Mouse (Mus musculus) lung, embryonic 15.5 days (tissue): Measurements from ENCODE around the gene Anp32a. TPM values are rescaled to one million over a fixed set of nuclear protein-coding genes. Genes with fewer than 3 reads are reported as not detected.

Experiments used
- ATAC-seq: fragments of 200-750 bp; cut with Nextera tagmentation; 2 replicates; pipeline ENCODE4 v1.8.0; 2017; ENCODE audit warnings: moderate number of reproducible peaks, borderline replicate concordance; ENCODE audit not compliant: low FRiP score, low TSS enrichment; ENCODE audit errors: extremely low read depth
- H3K27ac ChIP-seq: fragments of 300-500 bp; sonication (generic); 2 replicates; pipeline ENCODE4 v1.5.1; 2015; ENCODE audit warnings: moderate library complexity, mild to moderate bottlenecking, inconsistent platforms
- H3K27me3 ChIP-seq: fragments of 300-500 bp; sonication (generic); 2 replicates; pipeline ENCODE4 v1.6.1; 2015; ENCODE audit warnings: inconsistent platforms
- H3K36me3 ChIP-seq: fragments of 300-500 bp; sonication (generic); 2 replicates; pipeline ENCODE4 v1.6.1; 2015; ENCODE audit warnings: inconsistent platforms
- H3K4me1 ChIP-seq: fragments of 300-500 bp; sonication (generic); 2 replicates; pipeline ENCODE4 v1.6.1; 2015; ENCODE audit warnings: inconsistent platforms
- H3K4me2 ChIP-seq: fragments of 300-500 bp; sonication (generic); 2 replicates; pipeline ENCODE4 v1.6.1; 2015; ENCODE audit warnings: inconsistent platforms, mild to moderate bottlenecking, moderate library complexity
- H3K4me3 ChIP-seq: fragments of 300-500 bp; sonication (generic); 2 replicates; pipeline ENCODE4 v1.5.1; 2015; ENCODE audit warnings: mild to moderate bottlenecking, inconsistent platforms
- H3K9ac ChIP-seq: fragments of 300-500 bp; sonication (generic); 2 replicates; pipeline ENCODE4 v1.6.1; 2015; ENCODE audit warnings: inconsistent platforms
- H3K9me3 ChIP-seq: fragments of 300-500 bp; sonication (generic); 2 replicates; pipeline ENCODE4 v1.6.1; 2016; ENCODE audit warnings: inconsistent platforms
- WGBS: fragments of 180-500 bp; shearing (Covaris S2); methylation state at CpG from one replicate; pipeline ENCODE4 v1.1.7; 2015; 5-methylcytosine and 5-hydroxymethylcytosine counted together
- polyA plus RNA-seq: library from polyadenylated mRNA; unstranded; fragments of >200 nt; fragmentation: Nextera tagmentation; extraction: Ambion mirVana; gene quantifications from 2 replicates; pipeline ENCODE4 v1.2.1, GENCODE M21; 2015

Gene Anp32a
- polyA plus RNA-seq, 1 experiment from 2014 or later: 182 TPM

DNA sequence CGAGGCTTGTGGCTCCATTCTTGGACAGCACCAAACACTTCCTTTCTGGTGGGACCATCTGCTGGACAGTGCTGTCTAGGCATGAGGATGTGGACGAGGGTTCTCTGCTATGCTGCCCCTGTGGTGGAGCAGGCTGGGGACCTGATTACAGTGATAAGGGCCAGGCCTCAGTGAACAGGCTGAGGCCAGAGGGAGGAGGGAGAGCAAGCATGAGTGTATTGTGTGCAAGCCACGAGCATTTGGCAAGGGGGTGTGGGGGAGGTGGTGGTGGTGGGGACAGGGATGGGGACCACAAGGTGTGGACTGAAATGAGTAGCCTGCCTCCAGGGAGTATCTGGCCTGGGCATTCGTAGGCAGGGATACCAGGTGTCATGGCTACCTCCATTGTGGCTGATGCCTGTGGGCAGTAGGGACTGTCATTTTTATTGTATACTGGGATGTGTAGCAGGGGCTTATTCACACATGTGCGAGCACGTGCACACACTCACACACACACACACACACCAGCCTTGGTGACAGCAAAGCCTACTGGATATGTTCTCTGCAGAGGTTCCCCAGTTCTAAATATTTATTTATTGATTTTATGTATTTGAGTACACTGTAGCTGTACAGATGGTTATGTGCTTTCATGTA lies 29.7 kb downstream of the Anp32a start:
- peaks cover 95% of the 10 kb centered on the region for H3K4me1 ChIP-seq
- peaks cover 31% of the 10 kb centered on the region for H3K36me3 ChIP-seq
- H3K4me2 ChIP-seq: no peak overlapping the region
- 58% methylated on average over 6 of the region's 6 CpGs for WGBS
- ATAC-seq: no peak
- no peak overlapping the region for H3K4me3 ChIP-seq
- no peaks in the 10 kb centered on the region for H3K27me3 ChIP-seq
- no peak overlapping the region for H3K27ac ChIP-seq
- H3K9ac ChIP-seq: no peak overlapping the region
- H3K9me3 ChIP-seq: no peaks in the 10 kb centered on the region

GRCm38 (mm10) chr9:62371745-62372555 lies 30.9 kb downstream of the Anp32a start:
- H3K27me3 ChIP-seq: no peaks in the 10 kb centered on the region
- 58% methylated on average over 16 of the region's 16 CpGs for WGBS
- ATAC-seq: no peak
- H3K9ac ChIP-seq: no peak overlapping the region
- no peak overlapping the region for H3K4me3 ChIP-seq
- H3K36me3 ChIP-seq: peaks cover 41% of the 10 kb centered on the region
- peak overlapping the region; percentile 14; the same call in 1 of the 2 replicates for H3K27ac ChIP-seq
- no peaks in the 10 kb centered on the region for H3K9me3 ChIP-seq
- peaks cover 89% of the 10 kb centered on the region for H3K4me1 ChIP-seq
- H3K4me2 ChIP-seq: no peak overlapping the region

GRCm38 (mm10) chr9:62372556-62373221 lies 31.6 kb downstream of the Anp32a start:
- H3K4me2 ChIP-seq: no peak overlapping the region
- H3K4me1 ChIP-seq: peaks cover 81% of the 10 kb centered on the region
- H3K36me3 ChIP-seq: peaks cover 48% of the 10 kb centered on the region
- H3K27ac ChIP-seq: peak overlapping the region; percentile 72
- no peak overlapping the region for H3K9ac ChIP-seq
- no peak for ATAC-seq
- no peak overlapping the region for H3K4me3 ChIP-seq
- no peaks in the 10 kb centered on the region for H3K9me3 ChIP-seq
- no peaks in the 10 kb centered on the region for H3K27me3 ChIP-seq
- 76% methylated on average over 9 of the region's 9 CpGs for WGBS

DNA sequence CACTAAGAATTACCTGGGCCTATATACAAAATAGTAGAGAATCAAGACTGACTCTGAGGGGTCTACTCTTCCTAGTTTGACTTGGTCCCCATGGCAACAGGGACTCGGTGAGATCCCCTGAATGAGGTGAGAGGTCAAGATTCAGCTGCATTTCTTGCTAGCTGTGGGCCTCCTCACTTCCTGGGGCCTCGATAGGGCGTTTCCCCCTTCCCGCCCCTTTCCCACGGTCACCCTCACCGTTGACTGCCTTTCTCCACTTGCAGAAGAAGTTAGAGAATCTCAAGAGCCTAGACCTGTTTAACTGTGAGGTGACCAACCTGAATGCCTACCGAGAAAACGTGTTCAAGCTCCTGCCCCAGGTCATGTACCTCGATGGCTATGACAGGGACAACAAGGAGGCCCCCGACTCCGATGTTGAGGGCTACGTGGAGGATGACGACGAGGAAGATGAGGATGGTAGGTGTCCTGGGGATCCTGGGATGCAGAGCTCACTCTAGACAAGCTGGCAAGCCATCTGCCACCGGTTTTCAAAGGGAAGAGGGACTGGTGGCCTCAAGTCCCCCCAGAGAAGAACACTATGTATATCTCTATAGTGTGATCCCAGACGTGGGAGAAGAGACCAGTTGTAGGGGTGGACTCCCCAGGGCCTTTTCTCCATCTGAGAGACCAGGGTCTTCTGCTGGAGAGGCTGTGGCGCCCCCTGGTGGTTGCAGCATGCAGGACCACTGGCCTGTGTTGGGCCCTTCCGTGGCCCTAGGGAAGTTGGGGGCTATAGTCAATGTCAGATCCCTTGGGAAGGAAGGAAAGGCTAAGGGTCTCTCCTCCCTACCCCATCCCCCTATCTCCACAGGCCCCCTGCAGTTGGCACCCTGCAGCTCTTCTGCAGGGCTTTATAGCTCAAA lies 32.4 kb downstream of the Anp32a start:
- Histone ChIP-seq H3K4me1 (peaks cover 74% of the 10 kb centered on the region), H3K9ac (no peak overlapping the region), H3K27ac (peak overlapping the region; percentile 72), H3K36me3 (peaks cover 56% of the 10 kb centered on the region), H3K4me3 (no peak overlapping the region), H3K9me3 (no peaks in the 10 kb centered on the region), H3K4me2 (no peak overlapping the region), H3K27me3 (no peaks in the 10 kb centered on the region)
- 47% methylated on average over 18 of the region's 18 CpGs for WGBS
- ATAC-seq: no peak

- WGBS: 44% methylated on average over 3 of the region's 3 CpGs
- Histone ChIP-seq H3K9ac (no peak overlapping the region), H3K27ac (peak overlapping the region; percentile 72), H3K4me3 (no peak overlapping the region), H3K36me3 (peaks cover 61% of the 10 kb centered on the region), H3K4me2 (no peak overlapping the region; the same call in 1 of the 2 replicates), H3K9me3 (no peaks in the 10 kb centered on the region), H3K27me3 (no peaks in the 10 kb centered on the region), H3K4me1 (peaks cover 66% of the 10 kb centered on the region)
- ATAC-seq: no peak; the same call in 1 of the 2 replicates
Measured at GRCm38 (mm10) chr9:62374276-62374675, 33.2 kb downstream of the Anp32a start.

DNA sequence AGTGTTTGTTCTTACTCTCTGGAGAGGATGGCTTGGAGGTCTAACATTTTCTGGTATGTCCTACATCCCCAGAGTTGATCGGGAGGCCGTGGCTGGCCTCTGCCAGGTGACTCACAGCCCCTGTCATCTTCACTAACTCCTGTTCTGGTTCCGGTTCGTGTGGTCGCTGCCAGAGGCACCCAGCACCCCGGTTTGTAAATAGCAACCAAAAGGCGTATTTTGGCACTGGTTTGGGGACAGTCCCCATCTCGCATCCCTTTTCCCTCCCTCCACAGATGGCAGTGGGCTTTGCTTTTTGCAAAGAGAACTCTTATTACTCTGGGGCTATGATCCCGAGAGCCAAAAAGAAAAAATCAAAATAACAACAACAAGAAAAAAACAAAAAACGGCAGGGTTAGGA lies 36.8 kb downstream of the Anp32a start:
- Histone ChIP-seq H3K4me1 (peaks cover 50% of the 10 kb centered on the region), H3K4me2 (no peak overlapping the region), H3K4me3 (no peak overlapping the region), H3K36me3 (peaks cover 67% of the 10 kb centered on the region), H3K9me3 (no peaks in the 10 kb centered on the region), H3K9ac (no peak overlapping the region), H3K27ac (no peak overlapping the region), H3K27me3 (no peaks in the 10 kb centered on the region)
- no peak for ATAC-seq
- WGBS: 88% methylated on average over 10 of the region's 10 CpGs

- H3K4me2 ChIP-seq: no peak overlapping the region
- H3K4me1 ChIP-seq: peaks cover 27% of the 10 kb centered on the region
- H3K27ac ChIP-seq: no peak overlapping the region
- no peak for ATAC-seq
- H3K36me3 ChIP-seq: peaks cover 46% of the 10 kb centered on the region
- WGBS: 41% methylated on average over 5 of the region's 5 CpGs
- no peaks in the 10 kb centered on the region for H3K27me3 ChIP-seq
- H3K9me3 ChIP-seq: no peaks in the 10 kb centered on the region
- H3K9ac ChIP-seq: no peak overlapping the region
- H3K4me3 ChIP-seq: no peak overlapping the region
Measured at GRCm38 (mm10) chr9:62380351-62380750, 39.3 kb downstream of the Anp32a start.

DNA sequence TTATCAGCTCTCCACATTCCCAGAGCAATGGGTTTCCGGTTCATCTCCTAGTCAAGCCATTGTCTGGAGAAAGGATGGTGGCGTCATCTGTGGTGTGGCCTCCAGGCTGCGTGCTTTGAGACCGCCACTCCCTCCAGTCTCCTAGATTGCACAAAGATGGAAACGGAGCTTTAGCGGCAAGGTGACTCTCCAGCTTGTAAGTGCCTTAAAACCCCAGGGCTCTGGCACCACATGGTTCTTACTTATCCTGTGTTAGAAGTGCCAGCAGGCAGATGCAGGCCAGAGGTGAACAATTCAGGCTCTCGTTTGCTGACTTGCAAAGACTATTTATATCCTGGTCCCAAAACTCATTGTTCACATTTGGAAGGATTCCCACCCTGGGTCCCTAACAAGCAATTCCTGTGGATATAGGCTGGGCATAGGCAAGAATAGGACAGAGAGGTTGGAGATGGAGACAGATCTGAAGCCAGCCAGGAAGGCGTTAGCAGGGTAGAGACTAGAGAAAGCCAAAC lies 40.4 kb downstream of the Anp32a start:
- ATAC-seq: no peak

DNA sequence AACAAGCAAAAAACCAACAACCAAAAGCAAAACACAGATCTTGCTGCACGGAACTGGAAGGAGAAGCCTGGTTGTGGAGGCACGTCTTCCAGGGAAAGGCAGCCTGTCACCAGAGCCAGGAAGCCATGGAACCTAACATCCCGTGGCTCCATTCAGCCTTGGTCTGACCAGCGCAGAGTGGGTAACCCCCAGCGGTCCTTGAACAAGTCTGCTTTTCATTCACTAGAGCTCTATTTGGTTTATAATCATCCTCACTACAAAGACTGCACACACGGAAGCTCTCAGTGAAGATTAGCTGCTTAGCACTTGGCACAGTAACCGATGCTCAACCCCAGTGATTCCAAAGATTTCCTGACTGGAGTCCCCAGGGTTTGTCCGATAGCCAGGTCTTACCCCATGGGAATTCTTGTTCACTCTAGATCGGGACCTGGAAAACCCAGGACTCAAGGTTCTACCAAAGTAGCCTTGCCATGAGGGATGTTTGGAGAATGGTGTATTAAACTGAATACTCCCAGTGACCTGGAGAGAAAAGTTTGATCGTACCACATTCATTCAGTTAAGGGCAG lies 41.5 kb downstream of the Anp32a start:
- H3K4me2 ChIP-seq: no peak overlapping the region
- H3K27me3 ChIP-seq: no peaks in the 10 kb centered on the region
- H3K9ac ChIP-seq: no peak overlapping the region
- H3K4me3 ChIP-seq: no peak overlapping the region
- ATAC-seq: no peak
- peaks cover 17% of the 10 kb centered on the region; the same call in 1 of the 2 replicates for H3K4me1 ChIP-seq
- H3K36me3 ChIP-seq: peaks cover 25% of the 10 kb centered on the region
- H3K27ac ChIP-seq: 0 out of 2 replicates have a peak overlapping the region, but pooled peaks have one; percentile 57
- no peaks in the 10 kb centered on the region for H3K9me3 ChIP-seq
- 60% methylated on average over 10 of the region's 10 CpGs for WGBS

More for the DNA sequence above, 40.4 kb downstream of the Anp32a start:
- Histone ChIP-seq H3K9me3 (no peaks in the 10 kb centered on the region), H3K4me3 (no peak overlapping the region), H3K9ac (no peak overlapping the region), H3K27me3 (no peaks in the 10 kb centered on the region), H3K4me2 (no peak overlapping the region), H3K36me3 (peaks cover 35% of the 10 kb centered on the region), H3K4me1 (peaks cover 20% of the 10 kb centered on the region), H3K27ac (peak overlapping the region; percentile 57)
- WGBS: 43% methylated on average over 8 of the region's 8 CpGs

- no peak overlapping the region for H3K4me2 ChIP-seq
- no peak for ATAC-seq
- H3K9ac ChIP-seq: no peak overlapping the region
- WGBS: 75% methylated on average over 6 of the region's 6 CpGs
- H3K4me1 ChIP-seq: peaks cover 17% of the 10 kb centered on the region; the same call in 1 of the 2 replicates
- H3K36me3 ChIP-seq: peaks cover 5% of the 10 kb centered on the region
- H3K9me3 ChIP-seq: no peaks in the 10 kb centered on the region
- no peak overlapping the region for H3K27ac ChIP-seq
- H3K4me3 ChIP-seq: no peak overlapping the region
- H3K27me3 ChIP-seq: no peaks in the 10 kb centered on the region
Measured at GRCm38 (mm10) chr9:62385062-62385461, 44.0 kb downstream of the Anp32a start.
